Mouse (Mus musculus) olfactory bulb, adult 2 months (tissue): ENCODE results near the gene Mast4. TPM values are rescaled to one million over a fixed set of nuclear protein-coding genes. Genes with fewer than 3 reads are reported as not detected.

Experiments
- H3K27ac ChIP-seq: fragments of 200-500 bp; 2 replicates; pipeline ENCODE4 v1.5.1; 2012; ENCODE audit warnings: low read depth, low read length; ENCODE audit not compliant: insufficient read depth
- H3K4me1 ChIP-seq: fragments of 200-500 bp; 2 replicates; pipeline ENCODE4 v1.6.1; 2012; ENCODE audit warnings: low read length; ENCODE audit not compliant: control insufficient read depth, insufficient read depth
- H3K4me3 ChIP-seq: fragments of 200-500 bp; 2 replicates; pipeline ENCODE4 v1.5.1; 2012; ENCODE audit warnings: mild to moderate bottlenecking, low read depth, low read length, moderate library complexity; ENCODE audit not compliant: insufficient read depth
- CTCF ChIP-seq: fragments of 200-500 bp; IDR thresholded peaks from 2 replicates; pipeline ENCODE4 v1.5.1; 2012; ENCODE audit warnings: low read depth, mild to moderate bottlenecking, low read length, moderate library complexity; ENCODE audit not compliant: insufficient read depth
- POLR2A ChIP-seq: fragments of 200-500 bp; IDR thresholded peaks from 2 replicates; pipeline ENCODE4 v1.6.1; 2012; ENCODE audit warnings: mild to moderate bottlenecking, low read depth, low read length, moderate library complexity; ENCODE audit not compliant: insufficient read depth
- WGBS: fragments of 180-500 bp; shearing (Covaris S2); methylation state at CpG from one replicate; pipeline ENCODE4 v1.1.7; 2018; 5-methylcytosine and 5-hydroxymethylcytosine counted together
- polyA plus RNA-seq: library from polyadenylated mRNA; stranded (reverse); fragments of >200 nt; gene quantifications from 2 replicates; pipeline ENCODE4 v1.2.4, GENCODE M21; 2012; ENCODE audit warnings: low replicate concordance; ENCODE audit not compliant: missing spikeins, insufficient read depth, insufficient read length

Gene Mast4
- polyA plus RNA-seq, 1 experiment, result not detected

GRCm38 (mm10) chr13:103199823-103200660 is 134.3 kb downstream of the Mast4 start:
- TF ChIP-seq CTCF (no peak), POLR2A (no peak)
- Histone ChIP-seq H3K4me3 (no peak overlapping the region), H3K4me1 (no peaks in the 10 kb centered on the region), H3K27ac (no peak overlapping the region)
- WGBS, result 44% methylated on average over 2 of the region's 2 CpGs

GRCm38 (mm10) chr13:103198210-103198940 is 135.9 kb downstream of the Mast4 start:
- TF ChIP-seq CTCF (no peak), POLR2A (no peak)
- Histone ChIP-seq H3K4me3 (no peak overlapping the region), H3K4me1 (no peaks in the 10 kb centered on the region), H3K27ac (no peak overlapping the region)
- 94% methylated on average over 9 of the region's 9 CpGs for WGBS

GRCm38 (mm10) chr13:103196307-103196706 is 138.0 kb downstream of the Mast4 start:
- WGBS, result 82% methylated on average over 5 of the region's 5 CpGs
- Histone ChIP-seq H3K4me1 (no peaks in the 10 kb centered on the region), H3K27ac (no peak overlapping the region), H3K4me3 (no peak overlapping the region)
- TF ChIP-seq POLR2A (no peak), CTCF (no peak)

- 83% methylated on average over 3 of the region's 3 CpGs for WGBS
- H3K27ac ChIP-seq, result no peak overlapping the region
- no peak overlapping the region for H3K4me3 ChIP-seq
- H3K4me1 ChIP-seq, result no peaks in the 10 kb centered on the region
- TF ChIP-seq CTCF, result no peak
These were observed 138.4 kb downstream of the Mast4 start for GRCm38 (mm10) chr13:103195847-103196246.

- TF ChIP-seq POLR2A (no peak), CTCF (no peak)
These were observed 150.7 kb downstream of the Mast4 start for GRCm38 (mm10) chr13:103183566-103183965.

GRCm38 (mm10) chr13:103181836-103182235 is 152.5 kb downstream of the Mast4 start:
- Histone ChIP-seq H3K4me1 (no peaks in the 10 kb centered on the region), H3K4me3 (no peak overlapping the region), H3K27ac (no peak overlapping the region)
- 95% methylated on average over 9 of the region's 9 CpGs for WGBS
- TF ChIP-seq CTCF (no peak), POLR2A (no peak)

More at GRCm38 (mm10) chr13:103183566-103183965, 150.7 kb downstream of the Mast4 start:
- WGBS, result 87% methylated on average over 5 of the region's 5 CpGs
- H3K27ac ChIP-seq, result no peak overlapping the region
- H3K4me3 ChIP-seq, result no peak overlapping the region
- H3K4me1 ChIP-seq, result no peaks in the 10 kb centered on the region

GRCm38 (mm10) chr13:103176871-103177270 is 157.4 kb downstream of the Mast4 start:
- Histone ChIP-seq H3K27ac (no peak overlapping the region), H3K4me3 (no peak overlapping the region), H3K4me1 (no peaks in the 10 kb centered on the region)
- WGBS, result 75% methylated on average over 7 of the region's 7 CpGs
- TF ChIP-seq POLR2A (no peak), CTCF (no peak)

GRCm38 (mm10) chr13:103174431-103174830 is 159.9 kb downstream of the Mast4 start:
- H3K4me3 ChIP-seq, result no peak overlapping the region
- TF ChIP-seq POLR2A (no peak), CTCF (no peak)
- H3K4me1 ChIP-seq, result no peaks in the 10 kb centered on the region
- H3K27ac ChIP-seq, result no peak overlapping the region
- 72% methylated on average over 5 of the region's 5 CpGs for whole genome bisulfite sequencing

- WGBS, result 10% methylated on average over 7 of the region's 7 CpGs
- no peak for TF ChIP-seq POLR2A
- Histone ChIP-seq H3K4me3 (no peak overlapping the region), H3K4me1 (no peaks in the 10 kb centered on the region), H3K27ac (no peak overlapping the region)
These were observed 160.6 kb downstream of the Mast4 start for GRCm38 (mm10) chr13:103173545-103174182.
